Mouse (Mus musculus): ENCODE measurements around the gene Ces4a.
"Not testable (repeated sequence)": the region's sequence is repeated elsewhere in the genome, so short reads cannot be mapped to it uniquely, and the experiment has no call there.

The Ces4a gene

GRCm38 (mm10) chr8:105170041-105170380 is 38.4 kb downstream of the Ces4a start:
- DNase-seq (ENCODE audit: low read depth), result no peak

- peak; percentile 64 for DNase-seq (ENCODE audit: low read depth)
These were observed 38.9 kb downstream of the Ces4a start, which contains the start of gene Cbfb for GRCm38 (mm10) chr8:105170381-105171115. Cbfb (plus strand) TSS chr8:105170674.

- no peak for DNase-seq (ENCODE audit: low read depth)
These were observed 39.8 kb downstream of the Ces4a start for GRCm38 (mm10) chr8:105171116-105172002.

GRCm38 (mm10) chr8:105172003-105172362 is 40.4 kb downstream of the Ces4a start:
- no peak for DNase-seq (ENCODE audit: low read depth)

- not testable (repeated sequence) for DNase-seq (ENCODE audit: low read depth)
These were observed 43.7 kb downstream of the Ces4a start for GRCm38 (mm10) chr8:105175287-105175686.

- no peak for DNase-seq (ENCODE audit: low read depth)
These were observed 46.7 kb downstream of the Ces4a start for GRCm38 (mm10) chr8:105178211-105178800.

DNA sequence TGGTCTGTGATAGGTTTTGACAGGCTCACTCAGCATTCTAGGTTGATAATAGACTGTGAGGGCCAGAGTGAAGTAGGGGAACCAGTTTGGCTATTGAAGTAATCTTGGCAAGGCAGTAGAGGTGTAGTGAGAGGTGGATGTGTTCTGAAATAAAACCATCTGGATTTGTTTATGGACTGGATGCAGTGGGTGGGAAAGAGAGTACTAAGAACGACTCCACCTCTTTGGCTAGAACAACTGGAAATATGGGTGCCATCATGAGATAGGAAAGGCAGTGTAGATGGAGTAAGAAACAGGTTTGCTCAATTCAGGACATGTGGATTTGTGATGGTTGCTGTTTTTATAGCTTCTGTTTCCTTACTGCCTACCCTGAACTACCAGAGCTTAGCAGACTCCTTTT is 50.6 kb downstream of the Ces4a start:
- DNase-seq (ENCODE audit: low read depth), result no peak

DNA sequence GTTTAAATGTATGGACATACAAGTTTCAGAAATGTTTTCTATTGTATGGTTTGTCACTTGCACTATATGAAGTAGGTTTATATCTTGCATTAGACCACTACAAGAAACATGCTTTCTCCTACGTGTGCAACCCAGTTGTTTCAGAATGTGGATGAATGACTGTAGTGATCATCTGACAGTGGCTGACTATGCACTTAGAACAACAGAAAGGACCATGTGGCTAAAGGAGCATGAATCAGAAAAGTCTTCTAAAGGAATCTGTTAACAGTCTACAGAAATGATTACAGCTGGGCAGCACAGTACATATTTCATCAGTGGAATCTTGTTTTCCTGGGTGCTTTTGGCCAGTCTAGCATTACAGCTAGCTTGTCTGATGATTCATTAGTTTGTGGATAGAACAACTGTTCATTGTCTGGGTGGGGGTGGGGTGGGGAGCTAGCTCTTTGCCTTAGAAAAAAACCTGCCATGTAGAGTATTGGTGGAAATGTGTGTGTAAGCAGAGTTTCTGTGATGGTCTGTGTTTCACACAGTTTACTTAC is 54.9 kb downstream of the Ces4a start:
- no peak for DNase-seq (ENCODE audit: low read depth)

DNA sequence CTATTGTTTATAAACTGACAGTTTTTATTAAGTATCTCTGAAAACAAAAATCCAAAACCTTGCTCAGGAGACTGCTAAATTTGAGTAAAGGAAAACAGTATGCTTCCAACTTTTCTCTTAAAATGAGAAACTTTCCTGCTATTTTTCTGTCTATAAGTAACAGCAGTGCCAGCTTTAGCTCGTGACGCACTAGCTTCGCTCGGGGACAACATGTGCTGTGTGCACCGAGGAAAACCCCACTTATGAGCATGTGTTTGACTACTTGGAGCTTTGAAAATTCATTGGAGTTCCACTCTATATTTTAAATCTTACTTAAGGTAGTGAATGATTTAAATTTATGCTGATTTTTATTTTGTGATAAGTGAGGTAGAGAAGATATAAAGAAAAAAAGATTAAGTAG is 60.6 kb downstream of the Ces4a start:
- DNase-seq (ENCODE audit: low read depth), result no peak

All from c-Kit-positive CD71-positive TER-119-negative erythroid progenitor cells, embryonic 14.5 days (primary cell).